Mouse (Mus musculus): ENCODE measurements around the gene Itgb3bp.

Gene Itgb3bp

GRCm38 (mm10) chr4:99931240-99931580 lies 1.6 kb upstream of the Itgb3bp start:
- DNase-seq = no peak

- DNase-seq = no peak
These were observed 1.1 kb upstream of the Itgb3bp start for GRCm38 (mm10) chr4:99930518-99931239.

- DNase-seq = no peak
These were observed 432 bp downstream of the Itgb3bp start, which contains the start of gene Pgm1 for GRCm38 (mm10) chr4:99929149-99929612. Gene Pgm1 (plus strand): TSS chr4:99929414.

GRCm38 (mm10) chr4:99928521-99928920 lies 1.1 kb downstream of the Itgb3bp start:
- DNase-seq = no peak

- no peak for DNase-seq
These were observed 3.2 kb downstream of the Itgb3bp start for GRCm38 (mm10) chr4:99926380-99926779.

GRCm38 (mm10) chr4:99913894-99914451 lies 15.6 kb downstream of the Itgb3bp start:
- no peak for DNase-seq

GRCm38 (mm10) chr4:99882405-99882804 lies 47.2 kb downstream of the Itgb3bp start:
- DNase-seq = no peak

- peak; percentile 9 for DNase-seq
These were observed 47.7 kb downstream of the Itgb3bp start for GRCm38 (mm10) chr4:99881882-99882281.

- peak; percentile 86 for DNase-seq
These were observed 100.2 kb downstream of the Itgb3bp start, which contains the start of gene Efcab7 for GRCm38 (mm10) chr4:99829094-99830073. Gene Efcab7 (plus strand): TSS chr4:99829198.

- no peak for DNase-seq
These were observed 100.9 kb downstream of the Itgb3bp start for GRCm38 (mm10) chr4:99828739-99829093.

- DNase-seq = no peak
These were observed 101.3 kb downstream of the Itgb3bp start for GRCm38 (mm10) chr4:99828337-99828736.

GRCm38 (mm10) chr4:99816697-99817460 lies 112.7 kb downstream of the Itgb3bp start:
- no peak for DNase-seq

GRCm38 (mm10) chr4:99792365-99792764 lies 137.2 kb downstream of the Itgb3bp start:
- no peak for DNase-seq

- DNase-seq = no peak
These were observed 156.6 kb downstream of the Itgb3bp start for GRCm38 (mm10) chr4:99773041-99773440.

- no peak for DNase-seq
These were observed 159.1 kb downstream of the Itgb3bp start for GRCm38 (mm10) chr4:99770555-99770954.

- no peak for DNase-seq
These were observed 162.9 kb downstream of the Itgb3bp start for GRCm38 (mm10) chr4:99766753-99767152.

- no peak for DNase-seq
These were observed 163.3 kb downstream of the Itgb3bp start for GRCm38 (mm10) chr4:99766303-99766702.

GRCm38 (mm10) chr4:99752426-99752825 lies 177.2 kb downstream of the Itgb3bp start:
- no peak for DNase-seq

GRCm38 (mm10) chr4:99739836-99740235 lies 189.8 kb downstream of the Itgb3bp start:
- DNase-seq = no peak

GRCm38 (mm10) chr4:99725914-99726451 lies 203.6 kb downstream of the Itgb3bp start:
- DNase-seq = no peak

GRCm38 (mm10) chr4:99724331-99724730 lies 205.3 kb downstream of the Itgb3bp start:
- DNase-seq = no peak

GRCm38 (mm10) chr4:99717905-99718304 lies 211.7 kb downstream of the Itgb3bp start:
- no peak for DNase-seq

All from thymus, postnatal 25 days (tissue).